Mouse (Mus musculus): Measurements from ENCODE around the gene Sstr3. TPM values are rescaled to one million over a fixed set of nuclear protein-coding genes. Genes with fewer than 3 reads are reported as not detected.

Gene Sstr3
- polyA plus RNA-seq, 1 experiment from 2014 or later, result 0.58 TPM

Other genes with a start within 250 kb of the Sstr3 start
- 0.19 and 0.35 TPM in 2 replicates for gene Csf2rb2, start 239.0 kb downstream of the Sstr3 start, polyA plus RNA-seq (2015; fragmentation: Nextera tagmentation; extraction: Ambion mirVana)
- 1.2 TPM in 2 replicates for gene Csf2rb, start 218.9 kb downstream of the Sstr3 start, polyA plus RNA-seq (2015; fragmentation: Nextera tagmentation; extraction: Ambion mirVana)
- not detected in 2 replicates for gene Tex33, start 148.8 kb downstream of the Sstr3 start, polyA plus RNA-seq (2015; fragmentation: Nextera tagmentation; extraction: Ambion mirVana)
- 44.3 and 52.1 TPM in 2 replicates for gene Tst, start 138.8 kb downstream of the Sstr3 start, polyA plus RNA-seq (2015; fragmentation: Nextera tagmentation; extraction: Ambion mirVana)
- 3.3 and 4.1 TPM in 2 replicates for gene Mpst, start 138.3 kb downstream of the Sstr3 start, polyA plus RNA-seq (2015; fragmentation: Nextera tagmentation; extraction: Ambion mirVana)
- gene Kctd17, start 116.1 kb downstream of the Sstr3 start, polyA plus RNA-seq (2015; fragmentation: Nextera tagmentation; extraction: Ambion mirVana), result 40.0 and 45.8 TPM in 2 replicates
- 0.31 and 1.0 TPM in 2 replicates for gene Tmprss6, start 76.1 kb downstream of the Sstr3 start, polyA plus RNA-seq (2015; fragmentation: Nextera tagmentation; extraction: Ambion mirVana)
- 0.44 and 0.60 TPM in 2 replicates for gene Il2rb, start 49.4 kb downstream of the Sstr3 start, polyA plus RNA-seq (2015; fragmentation: Nextera tagmentation; extraction: Ambion mirVana)
- gene C1qtnf6, start 13.3 kb downstream of the Sstr3 start, polyA plus RNA-seq (2015; fragmentation: Nextera tagmentation; extraction: Ambion mirVana), result 27.7 and 30.4 TPM in 2 replicates
- 8.1 and 11.1 TPM in 2 replicates for gene Rac2, start 28.1 kb upstream of the Sstr3 start, polyA plus RNA-seq (2015; fragmentation: Nextera tagmentation; extraction: Ambion mirVana)
- gene Cyth4, start 52.4 kb upstream of the Sstr3 start, polyA plus RNA-seq (2015; fragmentation: Nextera tagmentation; extraction: Ambion mirVana), result 7.1 and 8.1 TPM in 2 replicates
- gene Elfn2, start 174.1 kb upstream of the Sstr3 start, polyA plus RNA-seq (2015; fragmentation: Nextera tagmentation; extraction: Ambion mirVana), result 0.04 TPM in 1 of 2 replicates, not detected in the other
- gene Mfng, start 228.8 kb upstream of the Sstr3 start, polyA plus RNA-seq (2015; fragmentation: Nextera tagmentation; extraction: Ambion mirVana), result 25.4 and 25.6 TPM in 2 replicates